Comparison of ENCODE assay signal across 10 mouse cellular contexts in genomic region chr2:92528119-92528830, GRCm38 (mm10).
DNase-seq lines count a peak whose midpoint lies in the region; ATAC-seq and TF ChIP-seq lines count a peak whose summit lies in the region.
"Had no signal": no experiment of that assay in that cellular context is flagged by ENCODE, and none has a peak within 500 bp of the region (broad histone marks: within the 10 kb centered on the region; RNA-seq: fewer than 3 reads in every experiment).

No protein-coding gene starts in this region.

- no peak for TF ChIP-seq POLR2A in heart, adult 2 months (IDR thresholded peaks at IDR 0.05; ENCODE audit: insufficient read depth, low read depth, low read length)

- peak overlapping the region; percentile 88; the same call in 1 of the 2 replicates for H3K4me2 ChIP-seq in limb, embryonic 12.5 days

- ATAC-seq in limb, embryonic 12.5 days (ENCODE audit: insufficient number of reproducible peaks, insufficient read depth, low FRiP score, low TSS enrichment, low read depth) = no peak

- H3K27me3 ChIP-seq in limb, embryonic 12.5 days = 0 out of 2 replicates have a peak, but pooled peaks cover 3% of the 10 kb centered on the region
- no peaks in the 10 kb centered on the region for H3K27me3 ChIP-seq in heart, adult 2 months (ENCODE audit: control insufficient read depth, insufficient read depth, low read length)

- no peak overlapping the region for H3K9ac ChIP-seq in limb, embryonic 12.5 days (replicated peaks)
- H3K9ac ChIP-seq in heart, adult 2 months (ENCODE audit: low read depth, low read length) = no peak overlapping the region

- H3K4me3 ChIP-seq in limb, embryonic 12.5 days (replicated peaks) = no peak overlapping the region
- no peak overlapping the region for H3K4me3 ChIP-seq in heart, adult 2 months

- H3K4me1 ChIP-seq in limb, embryonic 12.5 days (replicated peaks) = peaks cover 9% of the 10 kb centered on the region
- H3K4me1 ChIP-seq in heart, adult 2 months (ENCODE audit: control insufficient read depth, insufficient read depth, low read length) = peaks cover 1% of the 10 kb centered on the region

- no peaks in the 10 kb centered on the region for H3K79me2 ChIP-seq in heart, adult 2 months (replicated peaks; ENCODE audit: control insufficient read depth, insufficient read depth, low read length)

- H3K27ac ChIP-seq in limb, embryonic 12.5 days = no peak overlapping the region
- H3K27ac ChIP-seq in heart, adult 2 months = no peak overlapping the region

- WGBS in limb, embryonic 12.5 days = 86% methylated on average over 6 of the region's 6 CpGs
- 92% methylated on average over 6 of the region's 6 CpGs for WGBS in heart, adult 2 months

- no peak for TF ChIP-seq CTCF in heart, adult 2 months (IDR thresholded peaks at IDR 0.05)

- intact Hi-C loops in heart, postnatal 10 days (cut with DNase I) = loop anchor here (2.0 kb wide), 1 partner anchor 71 kb away; the partner anchor contains the start of gene Chst1
- intact Hi-C loops in heart, adult 2 months (cut with DNase I) = loop anchor here (5.0 kb wide), 1 partner anchor 69 kb away; the partner anchor contains the start of gene Chst1

- no peaks in the 10 kb centered on the region for H3K36me3 ChIP-seq in limb, embryonic 12.5 days
- no peaks in the 10 kb centered on the region for H3K36me3 ChIP-seq in heart, adult 2 months (ENCODE audit: control insufficient read depth, insufficient read depth, low read length)

- no peak for TF ChIP-seq EP300 in heart, adult 2 months (IDR thresholded peaks at IDR 0.05; ENCODE audit: insufficient read depth, low read depth, low read length)

- peak; percentile 54 for DNase-seq in heart, adult 11 months
- DNase-seq in heart, postnatal 10 days = no peak
- peak; percentile 23 for DNase-seq in testis, postnatal 10 days (ENCODE audit: low spot score)
- DNase-seq in testis, postnatal 14 days (ENCODE audit: low spot score) = no peak
- no peak for DNase-seq in right cerebral cortex, postnatal 10 days (ENCODE audit: low spot score in 2 of 2)
- no peak for DNase-seq in right cerebral cortex, postnatal 14 days
- no peak for DNase-seq in heart, adult 2 months
- DNase-seq: cerebellum, adult 11 months; gastrocnemius, postnatal 14 days had no signal

- no peaks in the 10 kb centered on the region for H3K9me3 ChIP-seq in limb, embryonic 12.5 days

Comparison
In these comparisons a context has a peak if more than half of its experiments do, and no peak if none do; other contexts are left out.
1. DNase-seq: peak in heart, adult 11 months (single experiment) and testis, postnatal 10 days (single experiment); none in heart, postnatal 10 days (0 of 2), testis, postnatal 14 days (single experiment), right cerebral cortex, postnatal 10 days (0 of 2), right cerebral cortex, postnatal 14 days (single experiment) and heart, adult 2 months (0 of 2).